Mouse (Mus musculus) cortical plate, adult 2 months (tissue): Measurements from ENCODE around the gene 0610009B22Rik. TPM values are rescaled to one million over a fixed set of nuclear protein-coding genes. Genes with fewer than 3 reads are reported as not detected.

Source experiments
- H3K27ac ChIP-seq: fragments of 200-500 bp; 2 replicates; pipeline ENCODE4 v1.5.1; 2012; ENCODE audit warnings: low read length, control low read depth, inconsistent platforms; ENCODE audit not compliant: insufficient read depth
- H3K4me1 ChIP-seq: fragments of 200-500 bp; 2 replicates; pipeline ENCODE4 v1.6.1; 2011; ENCODE audit warnings: low read length; ENCODE audit not compliant: control insufficient read depth, insufficient read depth
- H3K4me3 ChIP-seq: fragments of 200-500 bp; 2 replicates; pipeline ENCODE4 v1.5.1; 2011; ENCODE audit warnings: mild to moderate bottlenecking, low read length, control low read depth; ENCODE audit not compliant: insufficient read depth
- CTCF ChIP-seq: fragments of 200-500 bp; IDR thresholded peaks from 2 replicates; pipeline ENCODE4 v1.5.1; 2011; ENCODE audit warnings: mild to moderate bottlenecking, control low read depth, low read length; ENCODE audit not compliant: insufficient read depth; ENCODE audit errors: extremely low read depth
- POLR2A ChIP-seq: fragments of 200-500 bp; IDR thresholded peaks from 2 replicates; pipeline ENCODE4 v1.6.1; 2011; ENCODE audit warnings: mild to moderate bottlenecking, low read length, control low read depth; ENCODE audit not compliant: insufficient read depth; ENCODE audit errors: extremely low read depth
- polyA plus RNA-seq: library from polyadenylated mRNA; depleted of rRNA; stranded (reverse); fragments of >200 nt; gene quantifications from 2 replicates; pipeline ENCODE4 v1.2.3, GENCODE M21; 2012

Gene 0610009B22Rik
- polyA plus RNA-seq, 1 experiment, result 41.1 TPM

DNA sequence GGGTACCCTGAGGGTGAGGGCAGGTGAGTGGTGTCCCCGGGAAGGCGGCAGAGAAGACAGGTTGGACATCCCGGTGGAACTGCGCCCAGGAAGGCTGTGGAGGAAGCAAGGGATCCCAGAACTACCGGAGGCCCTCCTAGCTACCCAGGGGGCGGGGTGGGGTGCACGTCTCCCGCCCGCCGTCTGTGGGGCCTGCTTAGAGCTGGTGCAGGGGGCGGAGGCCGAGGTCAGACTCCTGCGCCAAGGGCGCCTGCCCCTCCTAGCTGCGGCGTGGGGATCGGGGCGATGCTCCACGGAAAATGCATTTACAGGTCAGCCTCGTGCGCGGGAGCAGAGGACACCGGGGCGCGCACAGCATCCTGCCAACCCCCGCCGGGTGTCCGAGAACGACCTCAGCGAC, 38.4 kb downstream of the 0610009B22Rik start:
- TF ChIP-seq CTCF, result no peak
- no peak for TF ChIP-seq POLR2A
- Histone ChIP-seq H3K4me1 (peaks cover 2% of the 10 kb centered on the region; the same call in 1 of the 2 replicates), H3K27ac (peak overlapping the region; percentile 74), H3K4me3 (peak overlapping the region; percentile 66)

DNA sequence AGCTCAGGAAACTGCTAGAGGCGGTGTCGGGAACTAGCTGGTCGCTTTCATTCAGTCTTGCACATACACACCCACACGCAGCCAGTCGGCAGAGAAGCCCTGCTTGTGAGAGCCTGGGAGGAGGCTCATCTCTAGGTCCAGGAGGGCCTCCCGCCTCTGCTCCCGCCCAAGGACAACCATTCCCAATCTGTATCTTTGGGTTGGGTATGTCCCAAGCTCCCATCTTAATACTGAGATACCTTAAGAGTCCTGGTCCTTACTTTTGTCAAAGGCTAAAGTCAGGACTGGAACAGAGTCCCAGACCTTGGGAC, 38.8 kb downstream of the 0610009B22Rik start:
- TF ChIP-seq CTCF (no peak), POLR2A (peak; percentile 36; the same call in 1 of the 2 replicates)
- Histone ChIP-seq H3K4me3 (peak overlapping the region; percentile 66), H3K4me1 (peaks cover 2% of the 10 kb centered on the region; the same call in 1 of the 2 replicates), H3K27ac (no peak overlapping the region)

DNA sequence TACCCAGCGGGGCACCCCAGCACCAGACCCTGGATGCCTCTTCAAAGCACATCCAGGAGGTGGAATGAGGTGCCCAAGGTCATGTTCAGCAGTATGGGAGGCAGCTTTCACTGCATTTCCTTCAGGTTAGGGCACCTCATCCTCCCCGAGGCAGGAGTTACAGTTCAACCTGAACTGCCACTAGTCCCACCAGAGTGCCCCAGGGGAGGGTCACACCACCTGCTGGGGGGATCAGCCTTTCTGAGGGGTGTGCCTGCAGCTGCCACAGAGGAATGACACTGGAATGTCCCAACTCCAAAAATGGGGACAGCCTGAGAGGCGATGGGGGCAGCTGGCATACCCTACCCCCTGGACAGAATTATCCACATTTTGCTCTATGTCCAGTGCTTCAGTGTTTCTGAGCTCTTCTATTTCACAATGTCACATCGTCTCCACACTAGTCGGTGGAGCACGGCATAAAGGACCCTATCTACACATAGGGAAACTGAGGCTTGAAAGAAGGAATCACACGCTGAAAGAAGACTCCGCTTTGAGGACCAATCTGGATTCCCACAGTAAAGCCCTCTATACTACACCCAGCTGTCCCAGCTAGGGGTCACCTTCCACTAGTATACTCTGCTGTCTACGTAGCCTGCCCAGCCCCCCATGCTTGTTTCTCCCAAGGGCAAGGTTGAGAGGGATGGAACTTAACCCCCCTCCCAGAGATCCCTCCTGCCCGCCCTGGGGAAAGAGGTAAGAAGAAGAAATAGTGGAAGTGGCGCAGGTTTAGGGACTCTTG, 39.4 kb downstream of the 0610009B22Rik start:
- TF ChIP-seq POLR2A, result no peak
- peak overlapping the region; percentile 8; the same call in 1 of the 2 replicates for H3K27ac ChIP-seq
- H3K4me3 ChIP-seq, result peak overlapping the region; percentile 66
- peaks cover 2% of the 10 kb centered on the region; the same call in 1 of the 2 replicates for H3K4me1 ChIP-seq

DNA sequence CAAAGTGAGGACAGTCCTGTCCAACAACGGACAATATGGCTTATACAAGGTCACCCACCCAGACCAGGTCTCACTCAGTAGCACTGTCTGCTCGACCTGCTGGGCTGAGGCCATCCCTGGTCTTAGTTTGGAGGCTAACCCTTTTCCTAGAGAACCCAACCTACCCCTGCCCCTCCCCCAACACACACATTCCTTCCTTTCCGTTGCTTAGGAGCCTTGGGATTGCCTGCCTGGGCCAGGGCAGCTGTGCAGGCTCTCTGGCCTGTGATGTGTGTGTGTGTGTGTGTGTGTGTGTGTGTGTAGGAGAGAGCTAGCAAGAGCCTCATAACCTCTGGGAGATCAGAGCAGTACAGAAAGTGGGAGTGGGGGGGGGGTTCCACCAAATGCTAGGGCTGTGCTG, 40.1 kb downstream of the 0610009B22Rik start:
- Histone ChIP-seq H3K4me1 (peaks cover 2% of the 10 kb centered on the region; the same call in 1 of the 2 replicates), H3K27ac (0 out of 2 replicates have a peak overlapping the region, but pooled peaks have one; percentile 8), H3K4me3 (no peak overlapping the region; the same call in 1 of the 2 replicates)
- TF ChIP-seq POLR2A (no peak), CTCF (no peak)

DNA sequence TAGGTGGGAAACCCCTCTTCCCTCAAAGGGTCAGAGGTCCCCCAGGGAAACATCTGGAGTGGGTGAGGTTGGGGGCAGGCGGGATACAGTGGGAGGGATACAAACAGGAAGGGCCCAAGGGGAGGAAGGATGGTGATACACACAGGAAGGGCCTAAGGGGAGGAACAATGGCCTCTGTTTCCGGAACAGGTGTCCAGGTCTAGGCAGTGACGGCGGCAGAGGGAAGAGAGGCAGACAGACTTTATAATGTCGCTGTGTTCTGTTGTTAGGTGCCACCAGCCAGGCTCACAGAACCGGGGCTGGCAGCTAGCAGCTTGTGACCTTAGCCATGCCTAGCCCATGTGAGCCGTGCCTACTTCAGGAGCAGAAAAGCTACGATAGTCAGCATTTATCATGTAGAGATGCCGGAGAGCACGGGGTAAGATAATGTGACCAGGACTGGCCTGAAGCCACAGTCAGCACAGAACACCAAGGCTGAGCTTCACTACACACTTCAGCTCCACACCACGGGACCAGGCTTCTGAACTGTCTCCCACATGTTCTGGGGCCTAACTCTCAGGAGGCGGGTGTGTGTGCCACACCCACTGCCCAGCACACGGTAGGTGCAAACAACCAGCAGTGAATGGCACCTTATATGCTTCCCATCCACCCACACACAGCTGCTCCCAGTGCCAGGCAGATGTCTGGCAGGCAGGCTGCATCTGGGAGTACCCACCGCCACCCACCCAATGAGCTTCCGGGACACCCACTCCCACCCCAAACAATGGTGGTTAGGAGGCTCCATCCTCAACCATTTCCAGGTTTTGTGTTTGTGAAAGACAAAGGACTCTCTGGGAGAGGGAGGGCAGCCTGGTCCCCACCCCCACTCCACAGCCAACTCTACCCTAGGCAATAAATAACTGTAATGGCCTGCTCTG, 41.7 kb downstream of the 0610009B22Rik start:
- 0 out of 2 replicates have a peak overlapping the region, but pooled peaks have one; percentile 32 for H3K27ac ChIP-seq
- TF ChIP-seq POLR2A (no peak), CTCF (no peak)
- peaks cover 2% of the 10 kb centered on the region; the same call in 1 of the 2 replicates for H3K4me1 ChIP-seq
- H3K4me3 ChIP-seq, result no peak overlapping the region

DNA sequence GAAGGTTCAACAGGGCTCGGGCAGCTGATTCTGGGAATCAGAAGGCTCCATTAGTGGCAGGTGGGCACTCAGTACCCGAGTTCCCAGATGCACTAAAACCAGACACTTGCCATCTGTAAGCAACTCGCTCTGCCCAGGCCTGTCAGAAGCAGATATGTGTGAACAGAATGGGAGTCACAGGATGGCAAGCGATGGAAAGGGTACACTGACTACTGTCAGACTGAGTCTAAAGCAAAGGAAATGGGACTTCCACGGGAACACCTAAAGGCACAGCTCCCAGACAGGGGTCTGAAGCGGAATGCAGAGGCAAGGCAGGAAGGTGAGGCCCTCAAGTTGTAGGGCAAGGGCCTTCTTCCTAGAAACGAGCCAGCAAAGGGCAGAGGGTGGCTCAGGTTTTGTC, 42.4 kb downstream of the 0610009B22Rik start:
- Histone ChIP-seq H3K4me3 (no peak overlapping the region), H3K27ac (no peak overlapping the region), H3K4me1 (peaks cover 2% of the 10 kb centered on the region; the same call in 1 of the 2 replicates)
- TF ChIP-seq CTCF, result no peak
- no peak for TF ChIP-seq POLR2A

DNA sequence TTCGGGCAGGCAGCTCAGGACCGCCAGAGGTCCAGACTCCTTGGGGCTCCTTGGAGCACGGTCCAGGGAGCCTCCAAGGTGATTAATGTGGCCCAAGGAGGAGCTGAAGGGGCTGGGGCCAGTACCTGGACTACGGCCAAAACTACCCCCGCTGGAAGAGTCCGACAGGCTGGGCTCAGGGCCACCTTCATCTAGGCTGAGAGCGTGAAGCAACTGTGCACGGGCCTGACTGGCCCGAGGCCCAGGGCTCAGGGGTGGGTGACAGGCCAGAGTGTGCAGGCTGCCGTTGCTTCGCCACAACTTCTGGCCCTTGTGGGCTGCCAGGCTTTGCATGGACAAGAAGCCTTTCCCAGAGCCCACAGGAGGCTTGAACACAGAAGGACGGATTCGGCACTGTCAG, 43.4 kb downstream of the 0610009B22Rik start:
- H3K27ac ChIP-seq, result no peak overlapping the region
- peaks cover 2% of the 10 kb centered on the region; the same call in 1 of the 2 replicates for H3K4me1 ChIP-seq
- no peak overlapping the region for H3K4me3 ChIP-seq
- TF ChIP-seq CTCF (no peak), POLR2A (no peak)

DNA sequence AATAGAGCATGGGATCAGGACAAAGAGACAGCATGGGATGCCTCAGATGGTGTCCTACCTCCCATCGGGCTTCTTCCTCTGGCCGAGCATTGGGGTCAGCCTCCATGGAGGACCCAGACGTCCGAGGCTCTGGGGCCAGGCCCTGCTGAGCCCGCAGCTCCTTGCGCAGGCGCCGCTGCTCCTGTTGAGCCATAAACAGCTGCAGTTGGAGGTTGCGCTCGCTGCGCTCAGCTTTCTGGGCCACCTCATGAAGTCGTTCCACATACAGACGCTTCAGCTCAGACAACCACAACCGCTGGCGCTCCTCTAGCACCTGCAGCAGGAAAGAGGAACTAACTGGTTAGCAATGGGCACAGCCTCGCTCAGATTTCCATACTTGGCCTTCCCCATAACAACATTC, 44.5 kb downstream of the 0610009B22Rik start:
- H3K4me1 ChIP-seq, result peaks cover 2% of the 10 kb centered on the region; the same call in 1 of the 2 replicates
- no peak for TF ChIP-seq CTCF
- no peak for TF ChIP-seq POLR2A
- no peak overlapping the region for H3K4me3 ChIP-seq
- H3K27ac ChIP-seq, result no peak overlapping the region

DNA sequence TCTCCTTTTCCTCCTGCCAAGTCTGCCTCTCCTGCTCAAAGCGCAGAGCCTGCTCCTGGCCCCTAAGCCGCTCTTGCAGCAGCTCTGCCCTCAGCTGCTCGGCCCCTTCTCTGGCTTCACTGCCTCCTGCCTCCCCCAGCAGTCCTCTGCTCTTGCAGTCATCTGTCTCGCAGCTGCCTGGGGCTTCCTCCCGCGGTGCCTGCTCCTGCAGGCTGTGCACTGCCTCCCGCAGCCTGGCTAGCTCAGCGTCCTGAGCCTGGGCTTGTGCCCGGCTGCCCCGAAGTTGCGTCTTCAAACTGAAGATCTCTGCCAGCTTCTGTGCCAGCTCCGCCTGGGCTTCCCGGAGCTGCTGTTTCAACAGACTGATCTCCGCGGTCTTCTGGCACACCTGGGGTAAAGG, 44.9 kb downstream of the 0610009B22Rik start:
- H3K4me3 ChIP-seq, result no peak overlapping the region
- peaks cover 2% of the 10 kb centered on the region; the same call in 1 of the 2 replicates for H3K4me1 ChIP-seq
- no peak for TF ChIP-seq CTCF
- no peak for TF ChIP-seq POLR2A
- H3K27ac ChIP-seq, result no peak overlapping the region

DNA sequence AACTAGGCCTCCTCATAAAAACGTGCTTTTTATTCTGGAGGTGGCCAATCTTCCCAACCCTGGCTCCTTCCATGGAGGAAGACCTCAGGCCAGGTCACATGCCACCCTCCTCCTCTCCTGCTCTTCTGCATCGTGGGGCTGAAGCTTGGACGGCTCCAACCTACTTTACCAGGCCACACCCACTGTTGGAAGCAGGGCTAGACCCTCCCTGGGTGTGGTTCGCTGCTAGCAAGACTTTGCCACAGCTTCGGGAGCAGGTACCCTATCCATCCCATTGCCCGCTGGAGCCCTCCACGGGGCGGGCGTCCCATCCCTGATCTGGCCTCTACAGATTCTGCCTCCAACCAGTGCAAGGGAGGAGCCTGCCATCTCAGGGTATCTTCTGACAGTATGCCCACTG, 45.5 kb downstream of the 0610009B22Rik start:
- H3K4me3 ChIP-seq, result no peak overlapping the region
- no peak overlapping the region for H3K27ac ChIP-seq
- TF ChIP-seq CTCF (no peak), POLR2A (no peak)
- peaks cover 2% of the 10 kb centered on the region; the same call in 1 of the 2 replicates for H3K4me1 ChIP-seq
